Mouse (Mus musculus): ENCODE results near the gene Plekhf1.

DNA sequence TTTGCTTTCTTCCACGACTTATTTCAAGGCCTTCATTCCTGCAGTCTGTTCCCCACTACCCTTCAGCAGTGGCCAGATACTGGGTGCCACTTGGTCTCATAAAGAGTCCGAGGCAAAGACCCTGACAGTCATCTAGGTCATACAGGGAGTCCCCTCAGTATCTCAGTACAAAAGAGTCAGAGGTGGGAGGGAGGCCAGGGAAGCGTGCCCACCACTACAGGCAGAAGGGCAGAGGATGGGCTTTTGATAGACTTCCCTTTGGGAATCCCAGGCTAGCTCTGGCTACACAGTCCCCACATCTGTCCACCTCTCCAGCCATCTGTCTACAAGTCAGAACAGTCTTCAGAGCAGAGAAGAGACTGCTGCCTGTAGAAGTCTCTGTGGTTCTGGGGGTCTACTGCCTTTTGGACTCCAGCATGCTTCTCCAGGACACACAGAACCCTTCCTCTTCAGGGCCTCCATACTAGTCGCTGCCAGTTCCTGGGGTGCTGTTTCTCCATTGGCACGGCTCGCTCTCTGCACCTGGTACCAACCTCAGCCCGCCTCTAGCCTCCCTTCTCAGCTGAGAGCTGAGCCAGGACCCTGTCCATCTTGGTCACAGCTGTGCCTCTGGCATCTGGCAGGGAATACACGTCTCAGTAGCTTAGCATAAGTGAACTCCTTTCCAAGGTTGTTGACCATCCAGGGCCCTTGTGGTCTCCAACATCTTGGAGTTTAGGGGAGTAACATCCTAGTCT lies 9.0 kb downstream of the Plekhf1 start:
- TF ChIP-seq CTCF (IDR thresholded peaks at IDR 0.05; ENCODE audit: extremely low read depth, insufficient read depth, insufficient read length, insufficient replicate concordance) = no peak
- TF ChIP-seq POLR2A (IDR thresholded peaks at IDR 0.05; ENCODE audit: low read depth, low read length) = no peak
